Mouse (Mus musculus): Measurements from ENCODE around the gene Flt3.

DNA sequence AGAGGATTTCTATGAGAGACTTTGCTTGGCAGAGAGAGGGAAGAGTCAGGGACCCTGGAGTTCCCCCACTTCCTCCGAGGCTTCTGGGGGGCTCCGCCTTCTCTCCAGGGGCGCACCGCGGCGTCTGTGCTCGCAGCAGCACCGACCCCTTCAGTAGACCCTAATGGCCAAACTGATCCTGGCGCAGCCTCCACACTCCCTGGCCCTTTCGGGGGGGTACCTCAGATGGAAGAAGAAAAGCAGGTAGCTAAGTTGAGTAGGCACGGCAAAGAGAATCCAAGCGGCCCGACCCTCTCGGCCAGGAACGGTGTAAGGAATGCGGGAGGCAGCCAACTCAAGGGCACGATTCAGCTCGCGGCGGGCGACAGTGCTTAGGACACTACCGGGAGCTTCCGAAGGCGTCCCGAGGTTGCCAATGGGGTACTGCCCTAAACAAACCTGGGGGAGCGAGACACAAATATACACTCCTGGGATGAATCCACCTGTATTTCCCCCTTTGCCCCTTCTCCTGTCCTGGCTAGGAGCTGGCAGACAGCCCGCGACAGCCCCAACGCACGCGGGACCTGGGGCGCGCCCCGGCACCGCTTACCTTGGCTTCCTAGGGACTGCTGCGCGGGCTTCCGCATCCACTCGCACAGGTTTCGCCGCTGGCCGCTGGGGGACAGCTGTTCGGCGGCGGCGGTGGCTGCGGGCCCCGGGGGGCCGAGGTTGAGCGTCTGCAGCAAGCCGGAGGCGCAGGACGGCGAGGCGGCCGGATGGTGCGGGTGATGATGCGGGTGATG, 94.2 kb downstream of the Flt3 start:
- TF ChIP-seq CTCF (IDR thresholded peaks at IDR 0.05; ENCODE audit: insufficient read depth, low read length) (no peak), POLR2A (IDR thresholded peaks at IDR 0.05; ENCODE audit: borderline replicate concordance, extremely low read depth, low read depth, low read length) (no peak)

All from lung, adult 2 months (tissue).